Mouse (Mus musculus): ENCODE data around the gene Gm10322.

Gene Gm10322

GRCm38 (mm10) chr10:59602043-59602442 is 13.8 kb upstream of the Gm10322 start:
- no peak for DNase-seq (ENCODE audit: low spot score in 2 of 2)

- DNase-seq (ENCODE audit: low spot score in 2 of 2), result peak; percentile 41 to 42
Observed at GRCm38 (mm10) chr10:59602891-59603290, 13.0 kb upstream of the Gm10322 start.

- no peak for DNase-seq (ENCODE audit: low spot score in 2 of 2)
Observed at GRCm38 (mm10) chr10:59603843-59604242, 12.0 kb upstream of the Gm10322 start.

GRCm38 (mm10) chr10:59604879-59605464 is 10.9 kb upstream of the Gm10322 start:
- DNase-seq (ENCODE audit: low spot score in 2 of 2), result no peak

GRCm38 (mm10) chr10:59613276-59613675 is 2.6 kb upstream of the Gm10322 start:
- DNase-seq (ENCODE audit: low spot score in 2 of 2), result no peak

GRCm38 (mm10) chr10:59614141-59614540 is 1.7 kb upstream of the Gm10322 start:
- no peak for DNase-seq (ENCODE audit: low spot score in 2 of 2)

GRCm38 (mm10) chr10:59615411-59615810 is 452 bp upstream of the Gm10322 start:
- no peak for DNase-seq (ENCODE audit: low spot score in 2 of 2)

- DNase-seq (ENCODE audit: low spot score in 2 of 2), result peak; percentile 95
Observed at GRCm38 (mm10) chr10:59616522-59616921, 659 bp downstream of the Gm10322 start, which contains the start of gene Mcu. Gene Mcu (minus strand): TSS chr10:59616692.

- DNase-seq (ENCODE audit: low spot score in 2 of 2), result no peak
Observed at GRCm38 (mm10) chr10:59617776-59618175, 1.9 kb downstream of the Gm10322 start.

- DNase-seq (ENCODE audit: low spot score in 2 of 2), result no peak
Observed at GRCm38 (mm10) chr10:59621355-59621754, 5.5 kb downstream of the Gm10322 start.

- DNase-seq (ENCODE audit: low spot score in 2 of 2), result no peak
Observed at GRCm38 (mm10) chr10:59623496-59623895, 7.6 kb downstream of the Gm10322 start.

GRCm38 (mm10) chr10:59628641-59629505 is 13.0 kb downstream of the Gm10322 start:
- no peak for DNase-seq (ENCODE audit: low spot score in 2 of 2)

GRCm38 (mm10) chr10:59629506-59629782 is 13.6 kb downstream of the Gm10322 start:
- DNase-seq (ENCODE audit: low spot score in 2 of 2), result no peak

- DNase-seq (ENCODE audit: low spot score in 2 of 2), result no peak
Observed at GRCm38 (mm10) chr10:59636048-59636447, 20.2 kb downstream of the Gm10322 start.

- DNase-seq (ENCODE audit: low spot score in 2 of 2), result no peak
Observed at GRCm38 (mm10) chr10:59636751-59637533, 21.1 kb downstream of the Gm10322 start.

GRCm38 (mm10) chr10:59637596-59638124 is 21.8 kb downstream of the Gm10322 start:
- no peak for DNase-seq (ENCODE audit: low spot score in 2 of 2)

GRCm38 (mm10) chr10:59638576-59638975 is 22.7 kb downstream of the Gm10322 start:
- no peak for DNase-seq (ENCODE audit: low spot score in 2 of 2)

GRCm38 (mm10) chr10:59642659-59643377 is 27.0 kb downstream of the Gm10322 start:
- no peak for DNase-seq (ENCODE audit: low spot score in 2 of 2)

- no peak for DNase-seq (ENCODE audit: low spot score in 2 of 2)
Observed at GRCm38 (mm10) chr10:59643645-59644044, 27.8 kb downstream of the Gm10322 start.

- no peak for DNase-seq (ENCODE audit: low spot score in 2 of 2)
Observed at GRCm38 (mm10) chr10:59644710-59645109, 28.8 kb downstream of the Gm10322 start.

- no peak for DNase-seq (ENCODE audit: low spot score in 2 of 2)
Observed at GRCm38 (mm10) chr10:59645153-59645552, 29.3 kb downstream of the Gm10322 start.

Measured in right cerebral cortex, postnatal 36 days (tissue).